In genomic region chr1:151483568-151483967, GRCm38 (mm10) we compare ENCODE assay signal across 9 mouse cellular contexts. TPM values are rescaled to one million over a fixed set of nuclear protein-coding genes. Genes with fewer than 3 reads are reported as not detected.
DNase-seq lines count a peak whose midpoint lies in the region; TF ChIP-seq lines count a peak whose summit lies in the region.
"Had no signal": no experiment of that assay in that cellular context is flagged by ENCODE, and none has a peak within 500 bp of the region (broad histone marks: within the 10 kb centered on the region; RNA-seq: fewer than 3 reads in every experiment).

No protein-coding gene starts in this region.

- no peak for DNase-seq in cerebellum, adult 2 months
- DNase-seq in cerebellum, postnatal 4 days (ENCODE audit: low spot score in 2 of 2), result no peak
- DNase-seq in retina, embryonic 14.5 days (ENCODE audit: low spot score), result peak; percentile 23
- no peak for DNase-seq in retina, postnatal 1 day
- peak; percentile 17 for DNase-seq in liver
- peak; percentile 25 to 37 for DNase-seq in thymus, postnatal 36 days
- DNase-seq in right cerebral cortex, postnatal 10 days (ENCODE audit: low spot score in 2 of 2), result no peak
- no peak for DNase-seq in gastrocnemius, postnatal 36 days

- no peak overlapping the region for H3K27ac ChIP-seq in cerebellum, adult 2 months (ENCODE audit: insufficient read depth, low read length)
- H3K27ac ChIP-seq: limb, embryonic 15.5 days had no signal

- no peak for TF ChIP-seq POLR2A in cerebellum, adult 2 months (IDR thresholded peaks at IDR 0.05; ENCODE audit: borderline replicate concordance, insufficient read depth, low read length)

- peak; percentile 37; the same call in 1 of the 2 replicates for TF ChIP-seq CTCF in cerebellum, adult 2 months (IDR thresholded peaks at IDR 0.05; ENCODE audit: borderline replicate concordance, insufficient read depth, low read depth, low read length)

- 58% methylated on average over 1 of the region's 1 CpGs for WGBS in cerebellum, adult 2 months

- H3K27me3 ChIP-seq in cerebellum, adult 2 months (ENCODE audit: control insufficient read depth, insufficient read depth, low read length), result no peaks in the 10 kb centered on the region
- H3K27me3 ChIP-seq: limb, embryonic 15.5 days had no signal

- H3K4me1 ChIP-seq in cerebellum, adult 2 months (ENCODE audit: control insufficient read depth, insufficient read depth, low read length), result no peaks in the 10 kb centered on the region

- H3K4me3 ChIP-seq in cerebellum, adult 2 months (replicated peaks; ENCODE audit: insufficient read depth, low read depth, low read length), result no peak overlapping the region
- H3K4me3 ChIP-seq: limb, embryonic 15.5 days had no signal

- intact Hi-C loops in gastrocnemius, postnatal 36 days (cut with DNase I), result no loop called here

RNA-seq across cellular contexts. Expression of gene Rnf2, which starts 17.2 kb away (rescaled TPM):
- 27.3 and 31.4 TPM in 2 replicates for polyA plus RNA-seq in cerebellum, adult 2 months (2012; rRNA removed)
- 10 to 100 TPM; 11.5 to 13.4 TPM for total RNA-seq in gastrocnemius, postnatal 36 days (2021)

RNA-seq across cellular contexts. Expression of gene Trmt1l, which starts 55.2 kb away (rescaled TPM):
- polyA plus RNA-seq in cerebellum, adult 2 months (2012; rRNA removed), result 30.8 and 31.9 TPM in 2 replicates
- 10 to 100 TPM; 12.4 to 12.8 TPM for total RNA-seq in gastrocnemius, postnatal 36 days (2021)

RNA-seq across cellular contexts. Expression of gene Swt1, which starts 55.3 kb away (rescaled TPM):
- 16.7 and 21.6 TPM in 2 replicates for polyA plus RNA-seq in cerebellum, adult 2 months (2012; rRNA removed)
- 1 to 10 TPM; 8.8 to 9.8 TPM for total RNA-seq in gastrocnemius, postnatal 36 days (2021)

Comparison
In these comparisons a context has a peak if more than half of its experiments do, and no peak if none do; other contexts are left out.
1. DNase-seq: peak in retina, embryonic 14.5 days (single experiment), liver (single experiment) and thymus, postnatal 36 days (2 of 2); none in cerebellum, adult 2 months (0 of 2), cerebellum, postnatal 4 days (0 of 2), retina, postnatal 1 day (single experiment), right cerebral cortex, postnatal 10 days (0 of 2) and gastrocnemius, postnatal 36 days (0 of 2).